Mouse (Mus musculus): Measurements from ENCODE around the gene Tspan14. TPM values are rescaled to one million over a fixed set of nuclear protein-coding genes. Genes with fewer than 3 reads are reported as not detected.

Tspan14 gene
- total RNA-seq (2021): 10 to 100 TPM; 27.0 to 30.0 TPM
- long read RNA-seq, experiment 1, transcript Tspan14-201 (9 exons, 2,475 nt): major isoform, 17 of 21 reads
- long read RNA-seq, experiment 1, partial matches to known transcripts: 0 of 21 reads
- long read RNA-seq, experiment 1, other reads (novel, unspliced or antisense): 4 of 21 reads
- long read RNA-seq, experiment 2, transcript Tspan14-201 (9 exons, 2,475 nt): major isoform, 27 of 31 reads
- long read RNA-seq, experiment 2, partial matches to known transcripts: 0 of 31 reads
- long read RNA-seq, experiment 2, other reads (novel, unspliced or antisense): 4 of 31 reads

DNA sequence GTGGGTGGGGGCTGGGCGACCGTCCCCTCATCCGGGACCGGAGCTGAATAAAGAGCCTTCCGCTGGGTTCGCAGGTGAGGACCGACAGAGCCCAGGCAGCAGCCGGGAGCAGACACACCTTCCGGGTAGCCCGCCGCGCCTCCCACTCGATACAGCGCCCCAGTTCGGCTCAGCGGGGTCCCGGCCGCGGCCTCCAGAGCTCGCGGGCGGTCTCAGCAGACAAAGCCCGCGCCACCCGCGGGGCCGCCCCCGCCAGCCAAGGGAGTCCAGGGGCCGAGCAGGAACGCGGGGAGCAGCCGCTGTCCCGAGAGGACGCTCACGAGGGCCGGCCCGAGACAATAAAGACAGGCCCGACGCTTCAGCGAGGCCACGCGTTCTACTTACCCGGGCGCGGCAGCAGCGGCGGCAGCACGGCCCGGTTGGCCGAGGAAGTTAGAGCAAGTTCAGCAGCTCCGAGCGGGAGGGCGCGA lies at the start of gene Tspan14:
Tspan14 (minus strand) TSS at position 416 of the 470 bp plus-strand sequence.
- peak within 1 kb of the TSS; percentile 90 for H3K27ac ChIP-seq
- peak within 1 kb of the TSS; percentile 100 for H3K4me3 ChIP-seq
- peak in 1 of 2 experiments; percentile 42 for DNase-seq (ENCODE audit: low spot score in 2 of 2)
- no peak for TF ChIP-seq CTCF (conservative IDR thresholded peaks at IDR 0.05)

DNA sequence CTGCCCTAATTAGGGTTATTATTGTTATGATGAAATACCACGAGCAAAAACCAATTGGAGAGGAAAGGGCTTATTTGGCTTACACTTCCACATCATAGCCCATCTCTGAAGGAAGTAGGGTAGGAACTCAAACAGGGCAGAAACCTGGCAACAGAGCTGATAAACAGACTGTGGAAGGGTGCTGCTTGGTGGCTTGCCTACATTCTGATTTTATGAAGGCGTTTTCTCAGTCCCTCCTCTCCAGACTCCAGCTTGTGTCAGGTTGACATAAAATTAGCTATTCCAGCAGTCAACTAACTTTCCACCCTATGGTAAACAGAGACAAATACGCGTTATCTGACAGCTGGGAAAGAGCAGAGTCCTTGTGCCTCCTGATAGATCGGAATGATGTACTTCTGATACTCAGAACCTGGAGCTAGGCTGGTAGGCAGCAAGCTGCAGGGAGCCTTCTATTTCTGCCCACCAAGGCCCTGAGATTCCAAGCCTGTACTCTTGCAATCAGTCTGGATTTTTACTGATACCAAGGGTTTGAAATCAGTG lies 48.2 kb upstream of the Tspan14 start:
- H3K27ac ChIP-seq: peak overlapping the region; percentile 95
- no peak for TF ChIP-seq CTCF (conservative IDR thresholded peaks at IDR 0.05)
- DNase-seq (ENCODE audit: low spot score in 2 of 2): peak; percentile 23 to 32
- H3K4me3 ChIP-seq: no peak overlapping the region

DNA sequence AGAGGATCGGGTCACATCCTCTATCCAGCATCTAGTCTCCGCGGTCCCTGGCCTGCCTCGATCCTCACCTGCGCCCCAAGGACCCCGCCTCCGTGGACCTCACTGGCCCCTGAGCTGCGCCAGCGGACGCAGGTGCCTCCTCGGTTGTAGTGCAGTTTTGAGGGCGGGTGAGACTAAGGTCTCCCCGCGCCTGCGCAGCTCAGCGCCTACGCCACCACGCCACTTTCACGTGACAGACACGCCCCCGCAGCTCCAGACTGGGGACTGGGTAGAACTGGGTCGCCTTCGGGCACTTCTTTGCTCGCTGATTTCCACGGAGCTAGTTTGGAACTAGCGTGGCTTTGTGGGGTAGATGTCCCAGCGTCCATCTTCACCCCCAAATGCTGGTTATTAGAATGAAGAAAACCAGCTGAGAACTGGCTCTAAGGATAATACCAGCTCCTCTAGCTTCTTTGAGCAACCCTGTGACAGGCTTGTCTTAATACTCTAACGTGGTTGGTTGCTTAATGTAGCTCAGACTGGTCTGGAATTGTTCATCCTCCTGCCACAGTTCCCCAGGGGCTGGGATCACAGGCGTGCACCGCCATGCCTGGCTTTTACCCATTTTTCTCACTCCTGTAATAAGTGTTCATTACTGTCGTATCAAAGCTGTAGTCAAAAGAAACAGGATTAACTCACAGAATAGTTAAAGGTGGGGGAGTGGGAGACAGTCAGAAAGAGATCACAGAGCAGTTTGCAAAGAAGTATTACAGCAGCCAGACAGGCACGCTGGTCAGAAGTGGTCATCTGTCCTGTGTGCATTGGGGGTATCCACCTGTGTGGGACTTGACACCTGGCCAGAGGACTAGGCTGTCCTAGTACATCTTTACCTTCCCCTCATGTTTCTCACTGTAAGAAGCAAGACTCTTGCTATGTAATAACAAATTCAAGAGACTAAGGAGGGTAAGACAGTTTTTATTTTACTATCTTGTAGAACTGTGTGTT lies 47.3 kb upstream of the Tspan14 start, which contains the start of gene Fam213a:
Fam213a (minus strand) TSS at position 159 of the 984 bp plus-strand sequence.
- peak; percentile 93 for DNase-seq (ENCODE audit: low spot score in 2 of 2)
- TF ChIP-seq CTCF (conservative IDR thresholded peaks at IDR 0.05): no peak; the same call in 1 of the 2 replicates
- peak within 1 kb of the TSS; percentile 71 for H3K4me3 ChIP-seq

DNA sequence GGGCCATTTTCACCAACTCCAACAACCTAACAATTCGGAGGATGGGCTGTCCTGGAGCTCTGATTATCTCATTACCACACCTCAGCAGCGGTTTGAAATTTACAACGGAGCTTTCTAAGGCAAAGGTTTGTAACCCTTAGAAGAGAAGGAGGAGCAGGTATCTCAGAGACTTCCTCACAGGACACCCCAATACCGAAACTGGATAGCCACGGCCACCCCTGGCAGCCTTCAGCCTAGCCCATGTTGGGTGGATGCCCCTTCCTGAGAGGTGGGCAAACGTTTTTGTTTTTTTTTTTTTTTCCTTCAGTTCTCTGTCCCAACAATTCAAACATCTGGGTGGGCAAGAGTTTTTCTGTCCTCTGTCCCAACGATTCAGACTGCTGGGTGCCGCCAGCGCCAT lies 46.5 kb upstream of the Tspan14 start:
- TF ChIP-seq CTCF (conservative IDR thresholded peaks at IDR 0.05): no peak
- DNase-seq (ENCODE audit: low spot score in 2 of 2): no peak
- peak overlapping the region; percentile 71 for H3K4me3 ChIP-seq
- H3K27ac ChIP-seq: peak overlapping the region; percentile 95

More for the DNA sequence above, 47.3 kb upstream of the Tspan14 start, which contains the start of gene Fam213a:
- H3K27ac ChIP-seq: peak within 1 kb of the TSS; percentile 95

DNA sequence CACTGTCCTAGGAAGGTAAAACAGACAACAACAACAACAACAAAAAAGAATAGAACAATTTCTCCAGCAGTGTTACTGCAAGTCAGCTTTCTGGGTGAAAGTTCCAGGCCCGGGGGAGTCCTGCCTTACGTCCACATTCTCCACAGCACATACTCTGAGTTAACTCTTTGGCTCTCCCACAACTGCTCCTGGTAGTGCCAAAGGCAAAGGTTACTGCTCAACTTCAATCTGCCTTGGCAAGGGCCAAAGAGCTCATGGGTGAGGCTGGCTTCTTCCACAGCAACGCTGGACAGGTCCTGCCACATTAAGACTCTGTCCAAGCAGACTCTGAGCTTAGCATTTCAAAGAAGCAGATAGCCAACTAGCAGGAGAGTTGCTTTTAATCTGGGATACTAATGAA lies 45.3 kb upstream of the Tspan14 start:
- DNase-seq (ENCODE audit: low spot score in 2 of 2): no peak
- H3K27ac ChIP-seq: no peak overlapping the region; the same call in 1 of the 2 replicates
- TF ChIP-seq CTCF (conservative IDR thresholded peaks at IDR 0.05): no peak
- H3K4me3 ChIP-seq: no peak overlapping the region

DNA sequence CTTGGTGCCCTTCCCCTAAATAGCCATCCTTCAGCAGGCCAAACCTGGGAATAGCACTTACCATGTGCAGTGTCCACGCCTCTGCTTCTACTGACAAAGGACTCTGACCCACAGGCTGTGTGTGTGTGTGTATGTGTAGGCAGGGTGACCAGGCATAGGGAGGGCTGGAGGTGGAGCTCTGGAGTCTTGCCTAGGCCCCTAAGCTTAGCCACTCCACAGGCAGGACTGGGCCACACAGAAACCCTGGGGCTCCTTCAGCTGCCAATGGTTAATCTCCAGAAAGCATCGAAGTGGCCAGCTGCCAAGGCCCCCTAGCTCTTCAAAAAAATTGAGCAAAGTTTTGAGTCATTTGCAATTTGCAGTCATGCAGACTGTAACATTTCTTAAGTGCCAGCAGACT lies 41.5 kb upstream of the Tspan14 start:
- TF ChIP-seq CTCF (conservative IDR thresholded peaks at IDR 0.05): no peak
- Histone ChIP-seq H3K27ac (peak overlapping the region; percentile 79), H3K4me3 (no peak overlapping the region)
- no peak for DNase-seq (ENCODE audit: low spot score in 2 of 2)

DNA sequence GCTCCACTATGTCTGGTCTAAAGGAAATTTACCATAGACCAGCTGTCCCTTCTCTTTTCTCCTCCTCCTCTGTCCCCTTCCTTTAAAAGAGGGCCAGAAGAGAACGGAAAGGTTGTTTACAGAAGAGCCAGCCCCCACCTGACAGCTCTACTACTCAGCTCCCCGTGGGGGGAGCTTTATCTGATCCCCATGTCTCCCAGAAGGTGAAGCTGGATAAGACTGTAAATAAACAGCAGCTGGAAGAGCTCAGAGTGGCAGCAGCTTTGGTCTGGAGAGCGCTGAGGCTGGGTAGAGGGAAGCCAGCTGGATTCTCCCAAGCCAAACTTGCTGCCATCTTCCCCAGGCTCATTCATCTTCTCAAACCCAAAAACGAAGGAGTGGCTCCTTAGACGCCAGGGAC lies 41.0 kb upstream of the Tspan14 start:
- Histone ChIP-seq H3K4me3 (no peak overlapping the region), H3K27ac (peak overlapping the region; percentile 79)
- no peak for TF ChIP-seq CTCF (conservative IDR thresholded peaks at IDR 0.05)
- no peak for DNase-seq (ENCODE audit: low spot score in 2 of 2)

DNA sequence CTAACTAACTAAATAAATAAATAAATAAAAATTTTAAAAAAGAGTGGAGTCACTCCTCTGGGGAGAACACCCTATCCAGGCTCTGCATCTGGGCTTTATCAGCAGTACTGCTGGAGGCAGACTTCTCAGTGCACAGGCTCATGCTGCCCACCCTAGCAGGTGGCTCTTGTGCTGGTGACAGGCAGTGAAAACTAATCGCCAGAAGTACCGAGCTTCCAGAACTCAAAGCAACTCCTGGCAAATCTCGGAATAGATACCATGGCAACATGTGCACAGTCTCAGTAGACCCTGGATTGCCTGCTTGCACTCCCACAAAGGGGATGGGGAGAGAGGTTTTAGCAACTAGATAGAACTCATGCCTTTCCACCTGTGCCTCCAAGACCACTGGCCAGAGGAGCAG lies 40.3 kb upstream of the Tspan14 start:
- peak; percentile 33 to 61 for DNase-seq (ENCODE audit: low spot score in 2 of 2)
- Histone ChIP-seq H3K4me3 (no peak overlapping the region), H3K27ac (peak overlapping the region; percentile 79)
- no peak for TF ChIP-seq CTCF (conservative IDR thresholded peaks at IDR 0.05)

DNA sequence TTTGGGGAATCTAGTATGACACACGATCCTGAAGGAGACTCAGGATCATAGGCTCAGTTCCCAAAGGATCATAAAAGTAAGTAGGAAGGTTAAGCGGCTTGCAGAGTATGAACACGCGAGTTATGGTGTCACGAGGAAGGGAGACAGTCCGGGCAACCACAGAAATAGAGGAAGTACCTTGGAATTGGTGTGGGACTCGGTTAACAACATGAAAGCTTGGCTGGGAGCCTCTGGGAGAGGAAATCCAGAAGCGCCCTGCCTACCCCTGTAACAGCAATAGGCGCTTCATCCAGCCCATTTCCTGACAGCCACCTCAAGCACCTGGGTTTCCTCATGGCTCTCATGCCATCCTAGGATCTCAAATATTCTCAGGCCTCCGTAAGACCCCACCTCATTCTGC lies 39.7 kb upstream of the Tspan14 start:
- TF ChIP-seq CTCF (conservative IDR thresholded peaks at IDR 0.05): no peak

DNA sequence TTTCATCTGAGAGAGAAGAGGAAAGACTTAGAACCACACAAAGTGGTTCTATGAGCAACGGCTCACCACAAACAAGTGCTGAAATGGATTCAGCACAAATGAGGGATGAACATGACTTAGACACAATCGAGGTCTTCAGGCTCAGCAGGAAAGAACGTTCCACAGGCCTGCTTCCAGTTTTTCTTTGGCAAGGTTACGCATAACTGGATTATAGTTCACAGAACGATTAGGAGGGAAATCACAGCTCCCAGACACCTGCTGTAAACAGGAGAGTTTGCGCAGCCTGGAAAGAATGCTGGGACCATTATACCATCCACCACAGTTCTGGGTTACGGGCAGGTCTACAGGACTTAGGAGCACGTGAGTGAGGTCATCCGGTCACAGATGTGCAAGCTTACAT lies 39.1 kb upstream of the Tspan14 start:
- Histone ChIP-seq H3K27ac (peak overlapping the region; percentile 79; the same call in 1 of the 2 replicates), H3K4me3 (no peak overlapping the region)
- TF ChIP-seq CTCF (conservative IDR thresholded peaks at IDR 0.05): no peak
- no peak for DNase-seq (ENCODE audit: low spot score in 2 of 2)

More for the DNA sequence above, 39.7 kb upstream of the Tspan14 start:
- Histone ChIP-seq H3K4me3 (no peak overlapping the region), H3K27ac (peak overlapping the region; percentile 79)
- DNase-seq (ENCODE audit: low spot score in 2 of 2): no peak

DNA sequence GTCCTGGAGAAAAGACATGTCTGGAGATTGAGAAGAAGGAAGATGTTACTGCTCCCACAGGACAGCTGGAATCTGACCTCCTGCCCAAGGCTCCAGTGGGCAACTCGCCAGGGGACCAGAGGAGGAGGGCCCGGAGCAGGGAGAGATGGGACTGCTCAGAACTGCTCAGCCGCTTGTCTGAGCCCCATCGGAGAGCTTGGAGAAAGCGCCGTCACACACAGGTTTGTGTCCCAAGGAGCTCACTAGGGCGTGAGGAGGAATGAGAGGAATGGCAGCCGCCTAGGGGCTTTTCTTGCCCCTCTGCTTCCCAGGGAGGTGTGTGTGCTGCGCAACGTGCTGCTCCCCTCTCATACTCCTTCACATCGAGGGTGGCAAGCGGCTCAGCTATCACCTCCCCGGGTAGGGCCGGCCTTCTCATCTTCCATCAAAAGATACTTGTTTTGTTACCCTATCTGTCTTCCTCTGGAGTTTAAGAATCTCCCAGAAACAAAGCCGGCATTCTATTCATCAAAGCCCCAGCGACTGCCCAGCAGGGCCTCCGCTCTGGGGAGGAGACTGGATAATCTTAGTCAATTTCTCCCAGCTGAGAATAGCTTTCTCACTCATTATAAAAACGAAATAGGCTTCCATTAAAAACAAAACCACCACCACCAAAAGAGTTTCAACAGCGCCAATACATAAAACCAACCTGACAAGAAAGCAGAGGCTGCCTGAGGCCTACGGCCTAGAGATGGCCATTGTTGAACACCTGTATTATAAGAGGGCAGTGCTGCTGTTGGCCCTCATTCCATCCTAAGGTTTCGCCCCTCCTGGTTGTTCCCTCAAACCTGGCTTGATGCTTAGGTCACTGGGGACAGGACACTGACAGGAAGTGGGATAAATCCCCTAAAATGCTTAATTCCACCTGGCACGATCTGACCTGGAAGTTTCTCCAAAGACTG lies 37.9 kb upstream of the Tspan14 start:
- TF ChIP-seq CTCF (conservative IDR thresholded peaks at IDR 0.05): no peak
- Histone ChIP-seq H3K27ac (peak overlapping the region; percentile 70), H3K4me3 (peak overlapping the region; percentile 10; the same call in 1 of the 2 replicates)
- DNase-seq (ENCODE audit: low spot score in 2 of 2): peak in 1 of 2 experiments; percentile 27
